ENCODE assay signal across 25 mouse cellular contexts in the genomic region with DNA sequence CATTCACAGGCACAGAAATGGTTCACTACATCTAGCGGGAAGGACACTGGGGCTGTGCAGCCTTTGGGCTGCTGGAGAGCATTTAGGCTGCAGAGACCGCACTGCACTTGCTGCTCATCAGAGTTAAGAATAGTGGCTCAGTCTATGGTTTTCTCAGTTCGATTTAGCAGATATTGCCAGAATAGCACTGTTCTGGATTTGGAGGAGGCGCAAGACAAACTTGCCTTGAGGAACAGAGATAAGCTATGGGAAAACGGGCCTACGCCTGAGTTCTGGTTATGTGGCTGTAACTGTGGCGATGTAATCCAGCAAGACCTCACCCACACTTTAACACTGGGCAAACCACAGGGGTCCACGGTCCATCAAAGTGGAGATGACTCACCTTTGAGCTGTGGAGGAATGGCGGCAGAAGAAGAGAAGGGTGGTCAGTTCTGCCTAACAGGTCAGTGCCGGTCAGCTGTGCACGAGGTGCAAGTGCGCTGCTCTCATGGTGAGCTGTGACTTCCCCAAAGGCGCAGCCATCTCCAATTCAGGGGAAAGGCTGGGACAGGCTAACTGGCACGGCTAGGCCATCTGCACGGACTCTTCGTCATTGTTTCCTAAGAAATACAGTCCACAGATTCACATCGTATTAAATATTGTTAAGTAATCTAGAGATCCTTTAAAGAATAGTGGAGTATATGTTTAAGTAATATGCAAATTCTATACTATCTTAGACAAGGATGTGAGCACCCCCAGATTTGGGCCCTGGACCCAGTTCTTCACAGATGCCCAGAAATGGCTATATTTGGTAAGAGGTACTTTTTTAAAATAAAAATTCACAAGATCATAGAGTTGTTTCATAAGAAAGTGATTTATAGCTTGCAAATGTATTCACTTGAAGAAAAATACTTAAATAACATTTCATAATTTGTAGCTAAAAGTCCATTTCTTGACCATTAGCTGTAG.
DNase-seq lines count a peak whose midpoint lies in the region; ATAC-seq and TF ChIP-seq lines count a peak whose summit lies in the region.
"Had no signal": no experiment of that assay in that cellular context is flagged by ENCODE, and none has a peak within 500 bp of the region (broad histone marks: within the 10 kb centered on the region; RNA-seq: fewer than 3 reads in every experiment).

No protein-coding gene starts in this region.

- H3K4me2 ChIP-seq in forebrain, embryonic 15.5 days (replicated peaks), result no peak overlapping the region
- no peak overlapping the region for H3K4me2 ChIP-seq in forebrain, embryonic 11.5 days (ENCODE audit: low read depth, low read length, severe bottlenecking)
- no peak overlapping the region for H3K4me2 ChIP-seq in intestine, embryonic 14.5 days (ENCODE audit: low read length)
- H3K4me2 ChIP-seq in intestine, postnatal 0 days (replicated peaks; ENCODE audit: low read depth), result no peak overlapping the region
- no peak overlapping the region for H3K4me2 ChIP-seq in midbrain, embryonic 11.5 days
- H3K4me2 ChIP-seq in midbrain, postnatal 0 days (ENCODE audit: low read depth, low read length, poor library complexity, severe bottlenecking), result no peak overlapping the region
- H3K4me2 ChIP-seq: heart, embryonic 15.5 days; hindbrain, embryonic 13.5 days; liver, embryonic 15.5 days; lung, embryonic 15.5 days had no signal

- no peak overlapping the region for H3K4me3 ChIP-seq in forebrain, embryonic 15.5 days
- H3K4me3 ChIP-seq in forebrain, embryonic 11.5 days (ENCODE audit: low read depth, low read length), result no peak overlapping the region
- H3K4me3 ChIP-seq in intestine, embryonic 14.5 days (ENCODE audit: low read depth, low read length), result no peak overlapping the region
- no peak overlapping the region for H3K4me3 ChIP-seq in intestine, postnatal 0 days (ENCODE audit: low read depth, low read length)
- no peak overlapping the region for H3K4me3 ChIP-seq in midbrain, embryonic 11.5 days (ENCODE audit: low read depth, low read length)
- no peak overlapping the region for H3K4me3 ChIP-seq in midbrain, postnatal 0 days (ENCODE audit: low read depth, low read length)
- H3K4me3 ChIP-seq: heart, embryonic 15.5 days; hindbrain, embryonic 13.5 days; limb, embryonic 10.5 days; liver, embryonic 15.5 days; lung, embryonic 15.5 days had no signal

- no peak for TF ChIP-seq CTCF in intestine, postnatal 0 days (IDR thresholded peaks at IDR 0.05; ENCODE audit: low read depth)
- TF ChIP-seq CTCF in midbrain, postnatal 0 days (IDR thresholded peaks at IDR 0.05), result no peak

- H3K4me1 ChIP-seq in forebrain, embryonic 15.5 days, result no peaks in the 10 kb centered on the region
- H3K4me1 ChIP-seq in forebrain, embryonic 11.5 days (replicated peaks; ENCODE audit: control insufficient read depth, insufficient read depth, low read length), result no peaks in the 10 kb centered on the region
- H3K4me1 ChIP-seq in intestine, embryonic 14.5 days (replicated peaks; ENCODE audit: control insufficient read depth, insufficient read depth, low read length), result no peaks in the 10 kb centered on the region
- H3K4me1 ChIP-seq in intestine, postnatal 0 days (replicated peaks; ENCODE audit: control insufficient read depth, insufficient read depth, low read length), result no peaks in the 10 kb centered on the region
- H3K4me1 ChIP-seq in midbrain, embryonic 11.5 days (ENCODE audit: control insufficient read depth, insufficient read depth, low read length), result no peaks in the 10 kb centered on the region
- no peaks in the 10 kb centered on the region for H3K4me1 ChIP-seq in midbrain, postnatal 0 days (ENCODE audit: insufficient read depth, low read length)
- H3K4me1 ChIP-seq: heart, embryonic 15.5 days; limb, embryonic 10.5 days; liver, embryonic 15.5 days; lung, embryonic 15.5 days had no signal

- DNase-seq in forebrain, embryonic 11.5 days (ENCODE audit: low spot score), result no peak
- DNase-seq in intestine, embryonic 14.5 days (ENCODE audit: low spot score), result peak; percentile 42
- DNase-seq in midbrain, embryonic 11.5 days (ENCODE audit: low spot score, missing footprints), result peak; percentile 70
- DNase-seq in midbrain, postnatal 0 days (ENCODE audit: low spot score), result no peak
- peak; percentile 78 for DNase-seq in telencephalon, adult 2 months (ENCODE audit: low read depth, low spot score)
- DNase-seq in urinary bladder, postnatal 25 days (ENCODE audit: low spot score), result no peak
- DNase-seq: adrenal gland, postnatal 10 days; cerebellum, adult 8-10 months; cerebellum, postnatal 36 days; gastrocnemius, postnatal 14 days; heart, postnatal 36 days; kidney, adult 8-10 months; kidney, postnatal 10 days; liver; lung, postnatal 36 days; thymus, adult 18-20 months; thymus, postnatal 36 days had no signal

- H3K9ac ChIP-seq in forebrain, embryonic 15.5 days (replicated peaks), result no peak overlapping the region
- H3K9ac ChIP-seq in forebrain, embryonic 11.5 days (ENCODE audit: low read length), result no peak overlapping the region
- H3K9ac ChIP-seq in intestine, embryonic 14.5 days (ENCODE audit: low read length), result no peak overlapping the region
- H3K9ac ChIP-seq in intestine, postnatal 0 days (ENCODE audit: low read depth, low read length), result no peak overlapping the region
- no peak overlapping the region for H3K9ac ChIP-seq in midbrain, embryonic 11.5 days (ENCODE audit: low read length)
- no peak overlapping the region for H3K9ac ChIP-seq in midbrain, postnatal 0 days (replicated peaks; ENCODE audit: low read length, poor library complexity, severe bottlenecking)
- H3K9ac ChIP-seq: heart, embryonic 15.5 days; hindbrain, embryonic 13.5 days; liver, embryonic 15.5 days; lung, embryonic 15.5 days had no signal

- H3K9me3 ChIP-seq in forebrain, embryonic 15.5 days, result no peaks in the 10 kb centered on the region
- H3K9me3 ChIP-seq in forebrain, embryonic 11.5 days (ENCODE audit: control insufficient read depth, low read length), result no peaks in the 10 kb centered on the region
- no peaks in the 10 kb centered on the region for H3K9me3 ChIP-seq in intestine, embryonic 14.5 days (ENCODE audit: control insufficient read depth, low read length)
- H3K9me3 ChIP-seq in intestine, postnatal 0 days (ENCODE audit: control insufficient read depth), result no peaks in the 10 kb centered on the region
- no peaks in the 10 kb centered on the region for H3K9me3 ChIP-seq in midbrain, embryonic 11.5 days (ENCODE audit: control insufficient read depth, low read length)
- no peaks in the 10 kb centered on the region for H3K9me3 ChIP-seq in midbrain, postnatal 0 days (ENCODE audit: low read length)
- H3K9me3 ChIP-seq: heart, embryonic 15.5 days; hindbrain, embryonic 13.5 days; limb, embryonic 10.5 days; liver, embryonic 15.5 days; lung, embryonic 15.5 days had no signal

- 92% methylated on average over 17 of the region's 17 CpGs for WGBS in forebrain, embryonic 15.5 days
- WGBS in forebrain, embryonic 11.5 days, result 92% methylated on average over 17 of the region's 17 CpGs
- 93% methylated on average over 17 of the region's 17 CpGs for WGBS in intestine, embryonic 14.5 days
- WGBS in intestine, postnatal 0 days, result 94% methylated on average over 17 of the region's 17 CpGs
- WGBS in midbrain, embryonic 11.5 days, result 94% methylated on average over 17 of the region's 17 CpGs
- 94% methylated on average over 17 of the region's 17 CpGs for WGBS in midbrain, postnatal 0 days

- H3K27me3 ChIP-seq in forebrain, embryonic 15.5 days, result no peaks in the 10 kb centered on the region
- H3K27me3 ChIP-seq in forebrain, embryonic 11.5 days (ENCODE audit: control insufficient read depth, insufficient read depth, low read length), result no peaks in the 10 kb centered on the region
- no peaks in the 10 kb centered on the region for H3K27me3 ChIP-seq in intestine, embryonic 14.5 days (replicated peaks; ENCODE audit: control insufficient read depth, insufficient read depth, low read length)
- no peaks in the 10 kb centered on the region for H3K27me3 ChIP-seq in intestine, postnatal 0 days (replicated peaks; ENCODE audit: control insufficient read depth, insufficient read depth, low read length)
- no peaks in the 10 kb centered on the region for H3K27me3 ChIP-seq in midbrain, embryonic 11.5 days (ENCODE audit: control insufficient read depth, insufficient read depth, low read length)
- H3K27me3 ChIP-seq in midbrain, postnatal 0 days (ENCODE audit: insufficient read depth, low read length), result no peaks in the 10 kb centered on the region
- H3K27me3 ChIP-seq: heart, embryonic 15.5 days; hindbrain, embryonic 13.5 days; liver, embryonic 15.5 days; lung, embryonic 15.5 days had no signal

- no peaks in the 10 kb centered on the region for H3K36me3 ChIP-seq in forebrain, embryonic 15.5 days
- no peaks in the 10 kb centered on the region for H3K36me3 ChIP-seq in forebrain, embryonic 11.5 days (ENCODE audit: control insufficient read depth, insufficient read depth, low read length)
- H3K36me3 ChIP-seq in intestine, embryonic 14.5 days (ENCODE audit: control insufficient read depth, insufficient read depth, low read length), result no peaks in the 10 kb centered on the region
- no peaks in the 10 kb centered on the region for H3K36me3 ChIP-seq in intestine, postnatal 0 days (ENCODE audit: control insufficient read depth, insufficient read depth)
- H3K36me3 ChIP-seq in midbrain, embryonic 11.5 days (ENCODE audit: control insufficient read depth, insufficient read depth, low read length), result no peaks in the 10 kb centered on the region
- no peaks in the 10 kb centered on the region for H3K36me3 ChIP-seq in midbrain, postnatal 0 days (ENCODE audit: insufficient read depth, low read length)
- H3K36me3 ChIP-seq: heart, embryonic 15.5 days; hindbrain, embryonic 13.5 days; limb, embryonic 10.5 days; liver, embryonic 15.5 days; lung, embryonic 15.5 days had no signal

- peak; percentile 24; the same call in 1 of the 2 replicates for ATAC-seq in forebrain, embryonic 15.5 days (replicated peaks)
- ATAC-seq in forebrain, embryonic 11.5 days (replicated peaks; ENCODE audit: low FRiP score), result no peak
- no peak for ATAC-seq in intestine, embryonic 14.5 days (replicated peaks; ENCODE audit: low FRiP score, low TSS enrichment, low read depth)
- ATAC-seq in intestine, postnatal 0 days, result no peak
- ATAC-seq in midbrain, embryonic 11.5 days (ENCODE audit: low FRiP score), result no peak
- ATAC-seq in midbrain, postnatal 0 days (ENCODE audit: low FRiP score), result no peak
- ATAC-seq: midbrain, embryonic 16.5 days had no signal

- no peak overlapping the region for H3K27ac ChIP-seq in forebrain, embryonic 15.5 days (replicated peaks)
- no peak overlapping the region for H3K27ac ChIP-seq in forebrain, embryonic 11.5 days (ENCODE audit: low read depth, low read length)
- H3K27ac ChIP-seq in intestine, embryonic 14.5 days (ENCODE audit: low read depth), result no peak overlapping the region
- H3K27ac ChIP-seq in intestine, postnatal 0 days (ENCODE audit: low read depth, low read length), result no peak overlapping the region
- no peak overlapping the region for H3K27ac ChIP-seq in midbrain, embryonic 11.5 days (ENCODE audit: low read depth, low read length)
- H3K27ac ChIP-seq in midbrain, postnatal 0 days (ENCODE audit: low read depth, low read length), result no peak overlapping the region
- H3K27ac ChIP-seq: heart, embryonic 15.5 days; hindbrain, embryonic 13.5 days; limb, embryonic 10.5 days; liver, embryonic 15.5 days; lung, embryonic 15.5 days had no signal

Comparison
In these comparisons a context has a peak if more than half of its experiments do, and no peak if none do; other contexts are left out.
1. DNase-seq: peak in intestine, embryonic 14.5 days (single experiment), midbrain, embryonic 11.5 days (single experiment) and telencephalon, adult 2 months (single experiment); none in forebrain, embryonic 11.5 days (single experiment), midbrain, postnatal 0 days (single experiment) and urinary bladder, postnatal 25 days (single experiment).